Mouse (Mus musculus): Measurements from ENCODE around the gene Acadm. TPM values are rescaled to one million over a fixed set of nuclear protein-coding genes. Genes with fewer than 3 reads are reported as not detected.
A peak's percentile ranks its signal among the peaks of the same experiment; 100 is the strongest.

The Acadm gene
- polyA plus RNA-seq, 1 experiment: 404 TPM

GRCm38 (mm10) chr3:153959731-153960207 lies 15.3 kb upstream of the Acadm start:
- Histone ChIP-seq H3K27ac (ENCODE audit: insufficient read depth, low read depth, low read length) (no peak overlapping the region), H3K4me3 (ENCODE audit: insufficient read depth, low read depth, low read length) (no peak overlapping the region), H3K27me3 (replicated peaks; ENCODE audit: control insufficient read depth, insufficient read depth, low read length) (no peaks in the 10 kb centered on the region), H3K4me1 (ENCODE audit: control insufficient read depth, insufficient read depth, low read length) (peaks cover 3% of the 10 kb centered on the region; the same call in 1 of the 2 replicates), H3K36me3 (ENCODE audit: control insufficient read depth, insufficient read depth, low read length) (no peaks in the 10 kb centered on the region)
- WGBS: 75% methylated on average over 9 of the region's 9 CpGs
- no peak for DNase-seq
- no peak for TF ChIP-seq CTCF (conservative IDR thresholded peaks at IDR 0.05; ENCODE audit: insufficient read depth, insufficient read length, low read depth, low read length)
- no peak for TF ChIP-seq POLR2A (IDR thresholded peaks at IDR 0.05; ENCODE audit: low read depth, low read length)

- Histone ChIP-seq H3K4me3 (ENCODE audit: insufficient read depth, low read depth, low read length) (no peak overlapping the region), H3K4me1 (ENCODE audit: control insufficient read depth, insufficient read depth, low read length) (peaks cover 3% of the 10 kb centered on the region; the same call in 1 of the 2 replicates), H3K36me3 (ENCODE audit: control insufficient read depth, insufficient read depth, low read length) (no peaks in the 10 kb centered on the region), H3K27ac (ENCODE audit: insufficient read depth, low read depth, low read length) (no peak overlapping the region), H3K27me3 (replicated peaks; ENCODE audit: control insufficient read depth, insufficient read depth, low read length) (no peaks in the 10 kb centered on the region)
- WGBS: 96% methylated on average over 1 of the region's 1 CpGs
- 0 out of 2 replicates have a peak, but pooled peaks have one; percentile 21 for TF ChIP-seq CTCF (conservative IDR thresholded peaks at IDR 0.05; ENCODE audit: insufficient read depth, insufficient read length, low read depth, low read length)
- TF ChIP-seq POLR2A (IDR thresholded peaks at IDR 0.05; ENCODE audit: low read depth, low read length): no peak
- DNase-seq: peak; percentile 66
Observed at GRCm38 (mm10) chr3:153959035-153959730, 14.8 kb upstream of the Acadm start.

- 51% methylated on average over 5 of the region's 5 CpGs for WGBS
- TF ChIP-seq POLR2A (IDR thresholded peaks at IDR 0.05; ENCODE audit: low read depth, low read length) (no peak), CTCF (conservative IDR thresholded peaks at IDR 0.05; ENCODE audit: insufficient read depth, insufficient read length, low read depth, low read length) (no peak)
Observed at GRCm38 (mm10) chr3:153957916-153958315, 13.5 kb upstream of the Acadm start.

GRCm38 (mm10) chr3:153948176-153948575 lies 3.7 kb upstream of the Acadm start:
- Histone ChIP-seq H3K4me3 (ENCODE audit: insufficient read depth, low read depth, low read length) (no peak overlapping the region), H3K27ac (ENCODE audit: insufficient read depth, low read depth, low read length) (peak overlapping the region; percentile 46; the same call in 1 of the 2 replicates), H3K27me3 (replicated peaks; ENCODE audit: control insufficient read depth, insufficient read depth, low read length) (no peaks in the 10 kb centered on the region), H3K4me1 (ENCODE audit: control insufficient read depth, insufficient read depth, low read length) (peaks cover 5% of the 10 kb centered on the region), H3K36me3 (ENCODE audit: control insufficient read depth, insufficient read depth, low read length) (no peaks in the 10 kb centered on the region)
- peak; percentile 70 for DNase-seq
- 43% methylated on average over 2 of the region's 2 CpGs for WGBS
- TF ChIP-seq CTCF (conservative IDR thresholded peaks at IDR 0.05; ENCODE audit: insufficient read depth, insufficient read length, low read depth, low read length) (no peak), POLR2A (IDR thresholded peaks at IDR 0.05; ENCODE audit: low read depth, low read length) (no peak)

More at GRCm38 (mm10) chr3:153957916-153958315, 13.5 kb upstream of the Acadm start:
- H3K27ac ChIP-seq (ENCODE audit: insufficient read depth, low read depth, low read length): peak overlapping the region; percentile 35; the same call in 1 of the 2 replicates
- H3K27me3 ChIP-seq (replicated peaks; ENCODE audit: control insufficient read depth, insufficient read depth, low read length): no peaks in the 10 kb centered on the region
- peaks cover 3% of the 10 kb centered on the region; the same call in 1 of the 2 replicates for H3K4me1 ChIP-seq (ENCODE audit: control insufficient read depth, insufficient read depth, low read length)
- H3K4me3 ChIP-seq (ENCODE audit: insufficient read depth, low read depth, low read length): no peak overlapping the region
- DNase-seq: peak; percentile 43
- no peaks in the 10 kb centered on the region for H3K36me3 ChIP-seq (ENCODE audit: control insufficient read depth, insufficient read depth, low read length)

- peaks cover 9% of the 10 kb centered on the region for H3K4me1 ChIP-seq (ENCODE audit: control insufficient read depth, insufficient read depth, low read length)
Observed at GRCm38 (mm10) chr3:153947271-153947670, 2.8 kb upstream of the Acadm start.

GRCm38 (mm10) chr3:153943901-153944334 lies 514 bp downstream of the Acadm start:
- no peaks in the 10 kb centered on the region for H3K27me3 ChIP-seq (replicated peaks; ENCODE audit: control insufficient read depth, insufficient read depth, low read length)
- peaks cover 3% of the 10 kb centered on the region for H3K36me3 ChIP-seq (ENCODE audit: control insufficient read depth, insufficient read depth, low read length)
- DNase-seq: no peak
- peaks cover 9% of the 10 kb centered on the region for H3K4me1 ChIP-seq (ENCODE audit: control insufficient read depth, insufficient read depth, low read length)
- TF ChIP-seq POLR2A (IDR thresholded peaks at IDR 0.05; ENCODE audit: low read depth, low read length): no peak
- TF ChIP-seq CTCF (conservative IDR thresholded peaks at IDR 0.05; ENCODE audit: insufficient read depth, insufficient read length, low read depth, low read length): no peak
- under 1% methylated on average over 19 of the region's 19 CpGs for WGBS
- H3K27ac ChIP-seq (ENCODE audit: insufficient read depth, low read depth, low read length): peak overlapping the region; percentile 87
- peak overlapping the region; percentile 76 for H3K4me3 ChIP-seq (ENCODE audit: insufficient read depth, low read depth, low read length)

More at GRCm38 (mm10) chr3:153947271-153947670, 2.8 kb upstream of the Acadm start:
- no peaks in the 10 kb centered on the region for H3K36me3 ChIP-seq (ENCODE audit: control insufficient read depth, insufficient read depth, low read length)
- peak; percentile 54 for DNase-seq
- TF ChIP-seq CTCF (conservative IDR thresholded peaks at IDR 0.05; ENCODE audit: insufficient read depth, insufficient read length, low read depth, low read length) (no peak), POLR2A (IDR thresholded peaks at IDR 0.05; ENCODE audit: low read depth, low read length) (no peak)
- H3K27ac ChIP-seq (ENCODE audit: insufficient read depth, low read depth, low read length): no peak overlapping the region
- H3K4me3 ChIP-seq (ENCODE audit: insufficient read depth, low read depth, low read length): no peak overlapping the region
- 59% methylated on average over 4 of the region's 4 CpGs for WGBS
- no peaks in the 10 kb centered on the region for H3K27me3 ChIP-seq (replicated peaks; ENCODE audit: control insufficient read depth, insufficient read depth, low read length)

- TF ChIP-seq CTCF (conservative IDR thresholded peaks at IDR 0.05; ENCODE audit: insufficient read depth, insufficient read length, low read depth, low read length) (no peak), POLR2A (IDR thresholded peaks at IDR 0.05; ENCODE audit: low read depth, low read length) (no peak)
- H3K4me3 ChIP-seq (ENCODE audit: insufficient read depth, low read depth, low read length): peak overlapping the region; percentile 43
- H3K27ac ChIP-seq (ENCODE audit: insufficient read depth, low read depth, low read length): peak overlapping the region; percentile 87; the same call in 1 of the 2 replicates
- DNase-seq: peak; percentile 67
- 14% methylated on average over 12 of the region's 12 CpGs for WGBS
- H3K36me3 ChIP-seq (ENCODE audit: control insufficient read depth, insufficient read depth, low read length): peaks cover 3% of the 10 kb centered on the region
- H3K4me1 ChIP-seq (ENCODE audit: control insufficient read depth, insufficient read depth, low read length): peaks cover 9% of the 10 kb centered on the region
- no peaks in the 10 kb centered on the region for H3K27me3 ChIP-seq (replicated peaks; ENCODE audit: control insufficient read depth, insufficient read depth, low read length)
Observed at GRCm38 (mm10) chr3:153943003-153943640, 1.3 kb downstream of the Acadm start.

Data from kidney, adult 2 months (tissue).